Mouse (Mus musculus) megakaryocyte progenitor cell, adult 5-6 weeks (primary cell): ENCODE results near the gene Fam129a. TPM values are rescaled to one million over a fixed set of nuclear protein-coding genes. Genes with fewer than 3 reads are reported as not detected.

ENCODE experiments used
- ATAC-seq: replicated peaks from 2 replicates; pipeline ENCODE4 v1.8.0; 2016; ENCODE audit warnings: mild to moderate bottlenecking, moderate TSS enrichment, inconsistent platforms; ENCODE audit not compliant: poor library complexity
- total RNA-seq, 2 experiments: library from RNA; stranded (forward) in 1 of 2; stranded (reverse) in 1 of 2; fragments of 157-497, 149-512 nt in 1 of 2; fragments of 200-1000 nt in 1 of 2; gene quantifications; 2 replicates each; pipeline versions ENCODE4 v1.2.3 to v1.2.4; 2015 to 2017

Fam129a gene
- total RNA-seq (2015): 4.9 and 7.1 TPM in 2 replicates
- total RNA-seq (2017): 8.0 and 8.9 TPM in 2 replicates

DNA sequence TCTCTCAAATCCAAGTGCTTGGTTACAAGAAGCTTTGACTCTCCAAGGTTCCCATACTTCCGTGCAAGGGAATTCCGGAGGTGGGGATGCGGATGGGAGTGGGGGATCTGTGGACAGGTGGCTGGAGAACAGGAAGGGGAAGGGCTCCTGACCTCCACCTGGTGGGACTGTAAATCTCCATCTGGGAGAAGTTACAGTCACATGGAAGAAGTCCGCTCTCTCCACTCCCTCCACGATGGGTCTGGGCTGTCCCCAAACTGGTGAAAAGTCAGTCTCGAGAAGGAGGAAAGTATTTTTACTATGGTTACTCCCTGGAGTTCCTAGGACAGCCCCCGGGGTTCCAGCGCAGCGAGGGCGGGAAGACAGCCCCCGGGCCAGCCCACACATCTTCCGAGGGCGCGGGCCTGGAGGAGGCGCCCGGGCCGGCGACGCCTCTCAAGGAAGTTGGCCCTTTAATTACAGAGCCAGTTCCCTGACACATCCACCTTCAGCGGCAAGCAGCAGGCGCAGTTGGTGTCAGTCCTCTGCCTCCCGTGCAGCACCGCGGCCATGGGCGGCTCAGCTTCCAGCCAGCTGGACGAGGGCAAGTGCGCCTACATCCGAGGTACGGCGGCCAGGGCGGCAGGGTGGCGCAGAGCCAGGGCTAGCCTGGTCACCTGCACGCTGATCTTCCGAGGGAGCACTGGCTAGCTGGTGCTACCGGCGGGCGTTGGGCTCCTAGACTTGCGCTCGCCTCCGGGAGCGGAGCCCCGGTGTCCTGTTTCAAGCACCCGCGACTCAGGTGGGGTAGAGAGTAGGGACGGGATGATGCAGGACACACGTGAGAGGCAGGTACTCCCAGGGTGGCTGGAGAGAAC lies at the start of gene Fam129a:
Gene Fam129a, plus strand, starts transcription at position 206 of the 857 bp plus-strand sequence.
- ATAC-seq: peak; percentile 72

DNA sequence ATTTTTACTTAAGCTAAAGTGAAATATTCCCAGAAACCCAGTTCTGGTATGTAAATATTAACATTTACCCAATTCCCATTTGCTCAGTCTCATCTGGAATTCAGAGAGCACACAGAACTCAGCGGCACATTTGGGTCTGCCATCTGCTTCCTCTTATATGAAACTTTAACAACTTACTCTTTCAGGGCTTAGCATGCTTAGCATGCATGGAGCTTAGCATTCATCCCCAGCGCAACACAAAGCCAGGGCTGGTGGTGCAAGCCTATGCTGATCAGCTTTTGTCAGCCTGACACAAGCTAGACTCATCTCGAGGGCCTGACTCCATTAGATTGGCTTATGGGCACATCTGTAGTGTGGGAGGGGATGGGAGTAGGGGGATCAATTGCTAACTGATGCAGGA lies 44.3 kb upstream of the Fam129a start:
- no peak for ATAC-seq

DNA sequence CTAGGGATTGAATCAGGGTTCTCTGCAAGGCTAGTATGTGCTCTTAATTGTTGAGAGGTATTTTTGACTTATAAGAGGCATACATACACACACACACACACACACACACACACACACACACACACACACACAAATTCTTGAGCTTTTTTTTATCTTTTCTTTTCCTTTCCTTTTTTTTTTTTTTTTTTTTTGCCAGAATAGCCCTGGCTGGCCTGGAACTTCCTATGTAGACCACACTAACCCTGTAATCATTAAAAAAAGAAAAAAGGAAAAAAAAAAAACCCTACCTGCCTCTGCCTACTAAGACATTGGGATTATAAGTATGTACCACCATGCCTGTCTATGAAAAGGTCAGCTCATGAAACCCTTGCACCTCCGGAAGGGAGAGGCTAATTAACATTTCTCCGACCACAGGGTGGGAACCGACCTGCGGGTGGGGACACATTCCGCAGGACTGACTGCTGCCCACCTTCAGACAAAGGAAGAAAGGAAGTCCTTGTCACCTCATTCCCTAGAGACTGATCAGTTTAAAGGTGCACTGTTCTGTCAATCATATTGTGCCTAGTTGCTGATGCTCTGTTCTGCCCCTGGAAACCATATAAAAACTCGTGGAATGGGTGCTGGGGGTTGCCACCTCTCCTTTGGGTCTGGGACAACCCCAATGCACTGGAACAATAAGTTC lies 27.0 kb upstream of the Fam129a start:
- no peak for ATAC-seq

DNA sequence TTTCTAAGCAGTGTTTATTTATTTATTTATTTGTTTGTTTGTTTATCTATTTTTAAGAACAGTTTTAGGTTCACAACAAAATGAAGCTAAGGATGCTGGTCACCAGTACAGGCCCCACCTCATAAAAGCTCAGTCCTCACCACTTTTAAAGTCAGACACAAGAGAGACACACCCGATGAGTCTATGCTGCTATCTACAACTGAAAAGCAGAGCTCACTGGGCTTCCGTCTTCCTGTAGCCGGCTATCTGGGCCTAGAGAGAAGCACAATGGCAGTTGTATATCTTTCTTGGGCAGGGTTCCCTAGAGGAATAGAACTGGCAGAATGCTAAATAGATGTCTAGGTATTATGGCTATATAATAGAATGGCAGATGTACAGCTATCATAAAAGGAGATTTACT lies 26.4 kb upstream of the Fam129a start:
- no peak for ATAC-seq

DNA sequence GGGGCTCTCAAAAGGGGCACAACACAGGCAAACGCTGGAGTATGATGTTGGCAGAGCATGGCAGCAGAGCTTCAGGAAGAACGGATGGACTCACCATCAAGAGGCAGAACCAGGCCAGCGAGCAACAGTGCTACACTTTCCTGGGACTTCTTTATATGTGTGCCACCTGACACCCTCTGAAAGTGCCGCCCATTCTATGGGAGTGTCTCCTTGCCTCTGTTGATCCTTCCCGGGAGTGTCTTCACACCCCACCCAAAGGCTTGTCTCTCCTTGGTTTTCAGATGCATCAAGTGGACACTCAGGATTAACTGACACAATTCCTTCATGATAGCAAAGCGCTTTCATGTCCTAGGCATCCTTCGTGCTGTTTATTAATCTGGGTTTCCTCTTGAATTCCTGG lies 25.4 kb upstream of the Fam129a start:
- ATAC-seq: no peak

DNA sequence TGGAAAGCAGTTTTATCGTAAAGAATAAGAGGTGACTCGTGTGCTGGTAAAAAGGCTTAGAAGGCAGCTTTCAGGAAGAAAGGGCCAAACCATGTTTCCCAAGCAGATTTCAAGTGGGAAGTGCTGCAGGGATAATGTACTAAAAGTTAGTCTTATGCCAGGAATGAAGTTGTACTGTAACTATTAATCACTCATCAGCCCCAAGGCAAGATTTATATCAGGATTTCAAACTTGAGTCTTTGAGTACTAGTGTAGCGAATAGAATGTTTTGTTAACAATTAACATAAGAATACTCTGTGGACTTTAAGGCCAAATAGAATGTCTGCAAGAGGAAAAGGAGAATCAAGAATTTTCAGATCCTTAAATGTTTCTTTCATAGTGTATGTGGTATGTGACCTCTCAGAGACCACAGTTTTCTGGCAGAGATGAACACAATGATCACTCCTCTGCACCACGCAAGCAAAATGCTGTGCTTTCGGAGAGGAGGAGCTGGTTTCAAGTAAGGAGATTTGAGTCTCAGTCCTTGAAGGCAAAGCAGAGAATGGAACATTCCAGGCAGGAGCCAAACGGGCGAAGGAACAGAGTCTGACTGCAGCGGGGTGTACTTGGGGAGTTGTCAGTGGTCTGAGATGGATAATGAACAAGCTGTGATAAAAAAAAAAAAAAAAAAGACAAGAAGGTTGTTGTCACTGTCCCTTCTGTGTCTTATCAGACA lies 21.9 kb upstream of the Fam129a start:
- no peak for ATAC-seq

DNA sequence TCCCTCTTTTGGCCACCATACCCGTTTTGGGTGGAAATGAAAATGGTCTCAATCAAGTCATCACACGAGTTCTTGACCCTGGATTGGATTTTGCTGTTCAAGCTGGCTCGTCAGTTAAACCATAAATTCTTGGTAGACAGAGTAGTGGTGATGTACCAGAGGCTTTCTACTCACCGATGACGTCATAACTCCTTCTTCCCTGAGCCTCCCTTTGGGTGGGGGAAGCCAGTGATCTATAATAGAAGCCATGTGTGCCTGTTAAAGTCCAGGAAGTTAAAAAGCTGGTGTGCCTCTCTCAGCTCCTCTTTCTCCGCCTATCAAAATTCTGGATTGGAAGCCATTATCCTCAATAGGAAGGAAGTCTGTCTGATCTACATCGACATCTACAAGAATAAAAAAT lies 21.2 kb upstream of the Fam129a start:
- no peak for ATAC-seq

DNA sequence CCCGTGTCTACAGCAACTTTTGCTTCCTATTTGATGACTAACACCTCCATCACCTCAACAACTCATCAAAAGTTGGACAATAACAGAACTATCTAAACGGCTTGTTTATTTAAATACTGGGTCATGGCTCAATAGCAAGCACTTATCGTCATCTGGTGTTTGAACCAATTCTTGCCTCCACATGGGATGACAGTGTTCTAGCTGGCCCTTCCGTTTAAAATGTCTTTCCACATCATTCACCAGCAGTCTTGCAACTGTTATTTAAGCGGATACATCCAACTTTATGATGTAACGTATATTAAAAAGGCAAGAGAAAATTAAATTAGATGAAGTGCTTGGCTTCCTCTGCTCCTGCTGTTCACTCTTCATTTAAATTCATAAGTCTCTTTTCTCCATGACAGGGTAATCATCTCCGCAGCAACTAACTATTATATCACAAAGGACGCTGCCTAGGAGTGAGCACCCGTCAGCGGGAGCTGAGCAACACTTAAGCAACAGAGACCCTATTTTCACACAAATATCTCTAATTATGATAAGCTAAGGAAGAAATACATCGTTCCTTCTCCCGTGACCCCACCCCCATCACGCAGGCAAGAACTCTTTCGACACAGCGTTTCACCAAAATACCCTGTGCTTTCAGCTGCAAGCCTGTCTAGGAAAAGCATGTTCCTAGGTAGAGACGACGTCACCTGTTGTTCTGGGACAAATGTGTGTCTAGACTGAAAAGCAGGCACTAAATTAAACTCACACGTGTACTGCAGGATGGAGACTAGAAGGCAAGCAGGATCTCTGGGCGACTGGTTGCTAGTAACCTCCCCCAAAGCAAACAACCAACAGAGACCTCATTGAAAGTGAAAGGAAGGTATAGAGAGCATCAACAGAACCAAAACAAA lies 20.2 kb upstream of the Fam129a start:
- no peak for ATAC-seq

DNA sequence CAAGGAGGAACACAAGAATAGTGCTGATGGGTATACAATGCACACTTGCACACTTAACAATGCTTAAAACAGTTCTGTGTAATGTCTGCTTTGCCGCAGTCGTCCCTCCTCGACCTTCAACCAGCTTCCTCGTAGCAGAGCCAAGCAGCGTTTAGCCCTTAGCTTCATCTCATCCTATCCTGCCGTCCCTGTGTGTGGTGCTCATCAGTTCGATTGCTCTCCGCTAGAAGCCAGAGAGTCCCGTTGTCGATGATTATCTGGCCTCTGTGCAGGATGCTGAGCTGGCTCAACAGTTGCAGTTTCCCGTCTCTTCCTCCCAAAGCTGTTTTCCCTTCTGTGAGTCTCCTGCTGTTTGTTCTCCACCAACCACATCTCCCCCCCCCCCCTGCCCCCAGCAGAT lies 10.4 kb upstream of the Fam129a start:
- ATAC-seq: no peak

DNA sequence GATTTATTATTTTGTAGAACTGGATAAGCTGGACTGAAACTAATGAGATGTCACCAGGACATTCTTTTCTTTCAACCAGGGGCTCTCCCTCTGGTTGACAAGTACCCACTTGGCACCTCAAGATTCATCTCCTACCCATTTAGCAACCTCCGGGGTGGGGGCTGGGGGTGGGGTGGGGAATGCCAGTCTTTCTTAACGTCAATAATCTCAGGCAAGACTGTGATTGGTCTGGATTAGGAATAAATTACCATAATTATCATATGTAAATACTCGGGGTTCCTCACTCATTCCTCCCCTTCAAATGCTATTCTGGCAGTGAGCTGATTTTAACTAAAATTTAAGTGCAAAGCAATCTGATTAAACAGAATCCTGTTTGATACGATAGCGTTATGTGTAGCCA lies 7.6 kb upstream of the Fam129a start:
- ATAC-seq: no peak

DNA sequence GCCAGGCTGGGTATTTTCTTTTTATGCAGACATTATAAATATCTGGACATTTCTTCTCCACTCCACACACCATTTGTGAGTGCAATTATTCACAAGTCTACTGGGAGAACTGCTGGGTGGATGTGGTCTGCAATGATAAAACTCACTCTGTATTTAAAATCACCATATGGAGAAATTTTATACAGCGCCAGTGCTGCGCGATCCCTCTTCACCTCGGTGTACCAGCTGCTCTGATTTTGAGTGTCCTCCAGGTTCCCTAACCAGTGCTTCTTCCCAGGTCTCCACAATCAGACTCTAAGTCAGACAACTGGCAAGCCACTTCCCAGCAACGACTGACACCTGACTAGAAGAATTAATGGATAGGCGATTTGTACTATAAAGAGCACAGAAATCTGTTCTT lies 7.1 kb upstream of the Fam129a start:
- no peak for ATAC-seq

DNA sequence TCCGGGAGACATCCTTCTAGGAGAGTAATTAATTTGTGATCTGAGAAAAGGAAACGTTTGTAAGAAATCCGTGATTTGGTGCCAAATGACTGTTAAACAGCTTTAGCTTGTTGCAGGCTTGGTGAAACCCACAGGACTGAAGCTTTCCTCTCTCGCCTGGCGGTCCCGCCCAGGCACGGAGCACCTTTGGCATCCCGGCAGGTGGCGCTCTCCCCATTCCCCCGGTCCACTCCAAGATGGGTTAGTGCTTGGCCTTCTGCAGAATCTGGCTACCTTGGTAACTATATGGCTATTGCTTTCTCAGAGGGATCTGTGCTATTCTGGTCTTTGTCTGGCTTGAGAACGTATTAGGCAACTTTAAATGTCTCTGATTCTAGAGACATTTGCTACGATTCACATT lies 6.6 kb upstream of the Fam129a start:
- ATAC-seq: peak; percentile 99

DNA sequence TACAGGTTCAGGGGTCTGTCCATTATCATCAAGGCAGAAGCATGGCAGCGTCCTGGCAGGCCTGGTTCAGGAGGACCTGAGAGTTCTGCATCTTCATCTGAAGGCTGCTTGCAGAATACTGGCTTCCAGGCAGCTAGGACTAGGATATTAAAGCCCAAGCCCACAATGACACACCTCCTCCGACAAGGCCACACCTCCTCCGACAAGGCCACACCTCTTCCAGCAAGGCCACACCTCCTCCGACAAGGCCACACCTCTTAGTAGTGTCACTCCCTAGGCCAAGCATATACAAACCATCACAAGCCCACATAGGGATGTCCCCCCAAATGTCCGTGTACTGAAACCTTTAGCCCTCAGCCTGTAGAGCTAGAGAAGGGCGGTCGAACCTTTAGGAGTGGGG lies 2.3 kb upstream of the Fam129a start:
- ATAC-seq: peak; percentile 47

DNA sequence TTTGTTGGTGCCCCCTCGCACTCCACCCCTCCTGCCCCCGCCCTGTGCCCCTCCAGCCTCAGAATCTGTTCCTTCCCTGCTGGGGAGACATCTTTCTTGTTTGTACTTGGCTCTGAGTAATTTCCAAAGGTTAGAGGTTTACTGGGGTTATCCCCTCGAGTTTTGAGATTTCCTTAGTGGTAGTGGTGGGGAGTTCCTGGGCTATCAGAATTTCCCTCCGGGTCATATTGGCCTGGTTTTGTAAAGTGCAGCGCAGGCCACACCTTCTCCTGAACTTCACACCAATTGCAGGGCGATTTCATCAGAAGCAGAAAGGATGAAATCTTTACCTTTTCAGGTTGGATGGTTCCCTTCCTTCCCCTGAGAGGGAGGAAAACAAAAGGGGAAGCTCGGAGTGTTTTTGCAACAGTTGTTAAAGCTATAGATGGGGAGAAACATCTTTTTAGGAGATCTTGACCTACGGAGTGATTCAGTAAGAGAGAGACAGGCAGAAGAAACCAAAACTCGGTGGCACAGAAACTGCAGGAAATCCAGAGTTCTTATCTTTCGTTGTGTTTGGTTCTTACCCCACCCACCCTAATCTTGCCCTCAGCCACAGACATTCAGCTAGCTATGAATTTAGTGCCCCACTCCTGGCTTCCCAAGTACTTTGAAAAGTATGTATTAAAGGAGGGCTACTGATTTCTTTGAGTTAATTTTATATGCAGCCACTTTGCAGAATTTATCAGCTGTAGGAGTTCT lies 1.0 kb downstream of the Fam129a start:
- peak; percentile 40 for ATAC-seq

DNA sequence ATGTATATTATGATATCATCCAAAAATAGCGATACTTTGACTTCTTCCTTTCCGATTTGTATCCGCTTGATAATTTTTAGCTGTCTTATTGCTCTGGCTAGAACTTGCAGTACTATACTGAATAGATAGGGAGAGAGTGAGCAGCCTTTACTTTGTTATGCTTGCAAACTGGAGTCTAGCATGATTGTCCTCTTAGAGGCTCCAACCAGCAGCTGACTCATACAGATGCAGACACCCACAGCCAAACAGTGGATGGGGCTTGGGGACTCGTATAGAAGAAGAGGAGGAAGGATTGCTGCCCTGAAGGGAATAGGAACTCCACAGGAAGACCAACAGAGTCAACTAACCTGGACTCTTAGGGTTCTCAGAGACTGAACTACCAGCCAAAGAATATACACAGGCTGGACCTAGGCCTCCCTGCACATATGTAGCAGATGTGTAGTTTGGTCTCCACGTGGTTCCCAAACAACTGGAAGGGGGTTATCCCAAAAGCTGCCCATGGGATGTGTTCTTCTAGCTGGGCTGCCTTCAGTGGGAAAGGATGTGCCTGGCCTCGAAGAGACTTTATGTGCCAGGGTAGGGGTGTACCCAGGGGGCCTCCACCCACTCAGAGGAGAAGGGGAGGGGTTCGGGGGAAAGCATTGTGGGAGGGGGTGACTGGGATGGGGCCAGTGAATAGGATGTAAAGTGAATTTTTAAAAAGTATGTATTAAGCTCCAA lies 1.8 kb downstream of the Fam129a start:
- ATAC-seq: no peak

DNA sequence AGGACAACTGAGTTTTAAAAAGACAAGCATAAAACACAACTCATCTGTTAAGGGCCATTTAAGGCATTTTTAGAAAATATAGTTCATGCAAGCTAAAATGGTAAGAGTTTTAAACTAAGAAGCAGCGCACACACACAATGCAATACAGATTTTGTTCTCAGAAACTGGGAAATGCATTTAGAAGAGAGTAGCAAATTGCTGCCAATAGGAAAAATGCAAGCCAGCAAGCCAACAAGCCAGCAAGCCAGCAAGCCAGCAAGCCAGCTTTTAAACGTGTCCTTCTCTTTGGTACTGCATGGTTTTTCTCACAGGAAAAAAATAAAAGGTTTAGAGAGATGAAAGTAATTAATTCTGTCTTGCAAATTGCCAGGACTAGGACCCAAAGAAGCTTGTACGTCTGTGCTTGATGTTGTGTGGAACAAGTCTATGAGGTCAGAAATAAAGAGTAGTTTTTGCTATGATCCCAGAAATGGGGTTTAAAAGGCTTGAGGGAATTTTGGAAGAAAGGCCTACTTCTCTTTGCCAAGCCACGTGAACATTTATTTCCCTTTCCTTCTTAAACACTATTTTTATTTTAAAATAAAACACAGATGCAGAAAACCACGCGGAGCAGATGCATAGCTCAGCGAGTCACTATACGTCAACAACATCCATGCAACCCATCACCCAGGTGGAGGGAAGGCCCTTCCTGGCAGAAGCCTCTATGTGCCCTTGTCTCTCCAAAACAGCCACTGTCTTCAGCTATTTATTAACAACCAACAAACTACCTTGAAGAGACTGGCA lies 9.4 kb downstream of the Fam129a start:
- no peak for ATAC-seq

DNA sequence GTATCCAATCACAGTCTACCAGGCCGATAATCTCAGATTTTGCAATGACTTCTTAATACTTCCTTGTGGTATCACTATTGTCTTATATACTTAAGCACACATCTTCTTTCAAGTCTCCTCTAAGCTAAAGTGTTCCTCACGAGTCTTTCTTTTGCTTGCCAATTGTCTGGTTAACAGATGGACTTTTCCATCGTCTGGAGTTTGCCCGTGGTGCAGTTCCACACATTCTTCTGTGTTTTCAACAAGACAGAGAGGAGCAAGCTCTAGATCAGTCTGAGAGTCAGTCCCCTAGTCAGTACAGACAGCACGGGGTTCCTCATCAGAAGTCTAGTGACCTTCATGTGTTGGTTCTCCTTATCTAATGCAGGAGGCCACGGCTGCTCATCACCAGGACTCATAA lies 10.5 kb downstream of the Fam129a start:
- ATAC-seq: no peak

DNA sequence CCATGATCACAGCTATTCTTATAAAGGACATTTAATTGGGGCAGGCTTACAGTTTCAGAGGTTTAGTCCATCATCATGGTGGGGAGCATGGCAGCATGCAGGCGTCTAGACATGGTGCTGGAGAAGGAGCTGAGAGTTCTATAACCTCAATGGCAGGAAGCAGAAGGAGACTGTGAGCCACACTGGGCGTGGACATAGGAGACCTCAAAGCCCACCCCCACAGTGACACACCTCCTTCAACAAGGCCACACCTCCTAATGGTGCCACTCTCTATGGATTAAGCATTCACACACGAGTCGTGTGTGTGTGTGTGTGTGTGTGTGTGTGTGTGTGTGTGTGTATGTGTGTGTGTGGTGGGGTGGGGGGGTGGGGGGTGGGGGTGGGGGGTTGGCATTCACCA lies 11.0 kb downstream of the Fam129a start:
- ATAC-seq: 0 out of 2 replicates have a peak, but pooled peaks have one; percentile 19
